Mouse (Mus musculus) MEL (cell line): ENCODE data around the gene Atg7. TPM values are rescaled to one million over a fixed set of nuclear protein-coding genes. Genes with fewer than 3 reads are reported as not detected.

Experiments used
- DNase-seq: peaks from one replicate; pipeline ENCODE4 v3.0.0; 2011; ENCODE audit warnings: low read depth, low spot score
- H3K27ac ChIP-seq: 2 replicates; pipeline ENCODE4 v1.5.1; 2012; ENCODE audit warnings: low read depth, mild to moderate bottlenecking, control low read depth, low read length, moderate library complexity; ENCODE audit not compliant: control insufficient read depth
- H3K27me3 ChIP-seq, 2 experiments: fragments of 150-350 bp in 1 of 2; sonication (generic) in 1 of 2; 2 replicates each; pipeline ENCODE4 v1.6.1; 2012; ENCODE audit warnings: low read length in 2 of 2, mild to moderate bottlenecking in 2 of 2, improper control_type of control experiment in 1 of 2, moderate library complexity in 1 of 2; ENCODE audit not compliant: insufficient read depth in 2 of 2, control insufficient read depth in 1 of 2
- H3K36me3 ChIP-seq, 2 experiments: 2 replicates each; pipeline ENCODE4 v1.6.1; 2012 to 2014; ENCODE audit warnings: low read length in 2 of 2, improper control_type of control experiment in 1 of 2, inconsistent platforms in 1 of 2, mild to moderate bottlenecking in 1 of 2; ENCODE audit not compliant: insufficient read depth in 2 of 2, control insufficient read depth in 1 of 2
- H3K4me1 ChIP-seq, 2 experiments: fragments of 150-350 bp in 1 of 2; sonication (generic) in 1 of 2; 2 replicates each; pipeline ENCODE4 v1.6.1; 2012; ENCODE audit warnings: low read length in 2 of 2, improper control_type of control experiment in 1 of 2, mild to moderate bottlenecking in 1 of 2; ENCODE audit not compliant: insufficient read depth in 2 of 2, control insufficient read depth in 1 of 2
- H3K4me3 ChIP-seq, 2 experiments: fragments of 150-350 bp in 1 of 2; sonication (generic) in 1 of 2; 2 replicates each; pipeline ENCODE4 v1.5.1; 2012; ENCODE audit warnings: low read depth in 2 of 2, low read length in 2 of 2, mild to moderate bottlenecking in 2 of 2, moderate library complexity in 2 of 2, control low read depth in 1 of 2, improper control_type of control experiment in 1 of 2; ENCODE audit not compliant: control insufficient read depth in 1 of 2, insufficient read depth in 1 of 2
- H3K79me2 ChIP-seq: 2 replicates; pipeline ENCODE4 v1.6.1; 2012; ENCODE audit warnings: mild to moderate bottlenecking, low read length, moderate library complexity; ENCODE audit not compliant: control insufficient read depth, poor library complexity, insufficient read depth
- H3K9ac ChIP-seq: 2 replicates; pipeline ENCODE4 v1.6.1; 2012; ENCODE audit warnings: low read depth, mild to moderate bottlenecking, control low read depth, low read length, moderate library complexity; ENCODE audit not compliant: control insufficient read depth, poor library complexity, severe bottlenecking
- H3K9me3 ChIP-seq: fragments of 150-350 bp; sonication (generic); replicated peaks from 2 replicates; pipeline ENCODE4 v1.6.1; 2012; ENCODE audit warnings: mild to moderate bottlenecking, low read length, improper control_type of control experiment, moderate library complexity; ENCODE audit not compliant: insufficient read depth
- BHLHE40 ChIP-seq: IDR thresholded peaks from 2 replicates; pipeline ENCODE4 v1.6.1; 2012; ENCODE audit warnings: low read depth, mild to moderate bottlenecking, inconsistent platforms, low read length, improper control_type of control experiment, borderline replicate concordance
- ETS1 ChIP-seq: IDR thresholded peaks from 2 replicates; pipeline ENCODE4 v1.6.1; 2012; ENCODE audit warnings: low read depth, mild to moderate bottlenecking, inconsistent platforms, low read length, improper control_type of control experiment, moderate library complexity
- GABPA ChIP-seq: IDR thresholded peaks from 2 replicates; pipeline ENCODE4 v1.6.1; 2012; ENCODE audit warnings: low read depth, mild to moderate bottlenecking, inconsistent platforms, low read length, improper control_type of control experiment, moderate library complexity
- HCFC1 ChIP-seq: IDR thresholded peaks from 2 replicates; pipeline ENCODE4 v1.6.1; 2012; ENCODE audit warnings: low read depth, mild to moderate bottlenecking, inconsistent platforms, low read length, improper control_type of control experiment, moderate library complexity
- JUND ChIP-seq: IDR thresholded peaks from 2 replicates; pipeline ENCODE4 v1.6.1; 2011; ENCODE audit warnings: low read depth, mild to moderate bottlenecking, improper control_type of control experiment, low read length
- MAX ChIP-seq: IDR thresholded peaks from 2 replicates; pipeline ENCODE4 v1.6.1; 2011; ENCODE audit warnings: low read length, improper control_type of control experiment
- MYC ChIP-seq: IDR thresholded peaks from 2 replicates; pipeline ENCODE4 v1.6.1; 2011; ENCODE audit warnings: low read depth, mild to moderate bottlenecking, low read length, improper control_type of control experiment, moderate library complexity
- NELFE ChIP-seq: IDR thresholded peaks from 2 replicates; pipeline ENCODE4 v1.6.1; 2011; ENCODE audit warnings: low read depth, low read length, improper control_type of control experiment
- POLR2AphosphoS2 ChIP-seq: IDR thresholded peaks from 2 replicates; pipeline ENCODE4 v1.6.1; 2011; ENCODE audit warnings: low read length, improper control_type of control experiment
- SIN3A ChIP-seq: IDR thresholded peaks from 2 replicates; pipeline ENCODE4 v1.6.1; 2012; ENCODE audit warnings: low read length, improper control_type of control experiment, inconsistent platforms
- SMC3 ChIP-seq: IDR thresholded peaks from 2 replicates; pipeline ENCODE4 v1.6.1; 2011; ENCODE audit warnings: low read depth, low read length, improper control_type of control experiment
- TAL1 ChIP-seq: IDR thresholded peaks from 2 replicates; pipeline ENCODE4 v1.6.1; 2012; ENCODE audit warnings: mild to moderate bottlenecking, inconsistent platforms, low read length, moderate library complexity, mixed read lengths
- TBP ChIP-seq: IDR thresholded peaks from 2 replicates; pipeline ENCODE4 v1.8.0; 2011; ENCODE audit warnings: low read depth, low read length, improper control_type of control experiment
- ZKSCAN1 ChIP-seq: IDR thresholded peaks from 2 replicates; pipeline ENCODE4 v1.6.1; 2012; ENCODE audit warnings: low read depth, mild to moderate bottlenecking, inconsistent platforms, low read length, improper control_type of control experiment, moderate library complexity
- ZMIZ1 ChIP-seq: IDR thresholded peaks from 2 replicates; pipeline ENCODE4 v1.6.1; 2012; ENCODE audit warnings: low read depth, mild to moderate bottlenecking, inconsistent platforms, low read length, improper control_type of control experiment, moderate library complexity
- ZNF384 ChIP-seq: IDR thresholded peaks from 2 replicates; pipeline ENCODE4 v1.6.1; 2012; ENCODE audit warnings: low read depth, mild to moderate bottlenecking, inconsistent platforms, low read length, improper control_type of control experiment
- polyA plus RNA-seq, 2 experiments: library from polyadenylated mRNA; stranded (reverse) in 1 of 2; unstranded in 1 of 2; fragments of >175 nt in 1 of 2; fragments of >200 nt in 1 of 2; gene quantifications; 2 replicates each; pipeline versions ENCODE4 v1.2.1 to v1.2.4; 2012; ENCODE audit warnings: low replicate concordance in 2 of 2, low read depth in 1 of 2; ENCODE audit not compliant: insufficient read length in 2 of 2, insufficient read depth in 1 of 2, missing spikeins in 1 of 2
- total RNA-seq: library from RNA; depleted of rRNA; stranded (reverse); fragments of 300-350 nt; gene quantifications from 2 replicates; pipeline ENCODE4 v1.2.3, GENCODE M21; 2012

The Atg7 gene
- total and polyA plus RNA-seq, 3 experiments: 14.6 TPM; not detected in 1

DNA sequence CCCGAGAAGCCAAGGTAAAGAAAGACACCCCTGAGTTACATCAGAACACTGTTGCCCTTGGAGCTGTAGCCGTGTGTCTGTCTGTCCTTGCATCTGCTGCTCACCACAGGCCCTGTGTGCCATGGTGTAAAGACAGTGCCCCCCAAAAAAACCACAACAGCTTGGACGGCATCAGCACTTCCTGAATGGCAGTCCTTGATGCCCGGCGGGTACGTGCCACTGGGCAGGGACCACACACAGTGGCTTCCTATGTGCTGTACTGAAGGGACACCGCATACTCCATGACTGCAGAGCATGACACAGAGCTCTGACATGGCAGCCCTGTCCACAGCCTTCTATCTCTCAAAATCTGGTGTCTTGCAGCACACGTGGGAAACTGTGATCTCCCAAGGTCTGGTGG is 206.9 kb downstream of the Atg7 start:
- TF ChIP-seq POLR2AphosphoS2 (no peak), GABPA (no peak), JUND (no peak), ZKSCAN1 (no peak), SIN3A (no peak), ZNF384 (no peak), BHLHE40 (no peak), MAX (no peak), HCFC1 (no peak), SMC3 (no peak)
- H3K36me3 ChIP-seq: peaks cover 0 to 12% of the 10 kb centered on the region in 2 experiments; a peak in 2 of 4 replicates
- H3K9me3 ChIP-seq: no peaks in the 10 kb centered on the region
- no peak overlapping the region for H3K27ac ChIP-seq
- no peaks in the 10 kb centered on the region for H3K79me2 ChIP-seq
- no peak overlapping the region for H3K9ac ChIP-seq
- no peaks in the 10 kb centered on the region for H3K27me3 ChIP-seq
- peaks cover 6 to 15% of the 10 kb centered on the region in 2 experiments; a peak in 3 of 4 replicates for H3K4me1 ChIP-seq
- no peak for DNase-seq
- H3K4me3 ChIP-seq: no peak overlapping the region

GRCm38 (mm10) chr6:114851688-114852087 is 208.8 kb downstream of the Atg7 start:
- TF ChIP-seq GABPA: no peak
- TF ChIP-seq MYC: no peak
- no peak for TF ChIP-seq TBP
- no peak for TF ChIP-seq NELFE
- TF ChIP-seq ZMIZ1: no peak
- no peak for TF ChIP-seq ETS1
- no peak for TF ChIP-seq TAL1
- peaks cover 6 to 15% of the 10 kb centered on the region in 2 experiments; a peak in 3 of 4 replicates for H3K4me1 ChIP-seq
- H3K27ac ChIP-seq: no peak overlapping the region
- no peaks in the 10 kb centered on the region for H3K9me3 ChIP-seq
- H3K9ac ChIP-seq: no peak overlapping the region
- H3K27me3 ChIP-seq: no peaks in the 10 kb centered on the region
- peaks cover 0 to 12% of the 10 kb centered on the region in 2 experiments; a peak in 2 of 4 replicates for H3K36me3 ChIP-seq
- H3K4me3 ChIP-seq: no peak overlapping the region
- no peaks in the 10 kb centered on the region for H3K79me2 ChIP-seq
- DNase-seq: no peak

DNA sequence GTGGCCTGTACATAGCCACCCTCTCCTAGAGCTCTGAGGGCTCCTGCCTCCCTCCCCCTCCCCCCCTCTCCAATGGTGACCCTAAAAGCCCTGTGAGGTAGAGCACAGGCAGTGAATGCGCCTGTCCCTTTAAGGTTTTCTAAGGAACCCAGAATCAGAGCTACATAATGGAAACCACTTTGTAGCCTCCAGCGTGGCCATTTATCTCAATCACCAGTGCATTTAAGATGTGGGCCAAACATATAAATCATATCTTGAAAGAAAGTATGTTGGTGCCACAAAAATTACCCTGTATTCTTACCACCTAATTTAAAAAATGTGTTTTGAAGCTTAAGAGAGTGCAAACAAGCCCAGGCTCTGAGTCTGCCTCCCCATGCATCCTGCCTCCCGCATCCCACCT is 209.8 kb downstream of the Atg7 start:
- no peak for TF ChIP-seq GABPA
- TF ChIP-seq, all 39 proteins: peak for 0
- H3K9me3 ChIP-seq: no peaks in the 10 kb centered on the region
- H3K79me2 ChIP-seq: no peaks in the 10 kb centered on the region
- no peak overlapping the region for H3K9ac ChIP-seq
- H3K27me3 ChIP-seq: no peaks in the 10 kb centered on the region
- no peak overlapping the region for H3K27ac ChIP-seq
- H3K4me1 ChIP-seq: peaks cover 6 to 15% of the 10 kb centered on the region in 2 experiments; a peak in 3 of 4 replicates
- no peak overlapping the region for H3K4me3 ChIP-seq
- DNase-seq: no peak
- H3K36me3 ChIP-seq: peaks cover 0 to 12% of the 10 kb centered on the region in 2 experiments; a peak in 2 of 4 replicates
